Mouse (Mus musculus): ENCODE measurements around the gene Schip1. TPM values are rescaled to one million over a fixed set of nuclear protein-coding genes. Genes with fewer than 3 reads are reported as not detected.

The Schip1 gene
- polyA plus RNA-seq, 1 experiment from 2014 or later: 129 TPM

- H3K4me2 ChIP-seq: no peak overlapping the region
- no peaks in the 10 kb centered on the region for H3K9me3 ChIP-seq (replicated peaks)
- WGBS: 71% methylated on average over 4 of the region's 4 CpGs
- H3K9ac ChIP-seq: no peak overlapping the region
- no peaks in the 10 kb centered on the region for H3K27me3 ChIP-seq
- no peak overlapping the region for H3K27ac ChIP-seq
- H3K4me3 ChIP-seq: no peak overlapping the region
- ATAC-seq: no peak
- H3K36me3 ChIP-seq (ENCODE audit: poor library complexity, severe bottlenecking): no peaks in the 10 kb centered on the region
- peaks cover 37% of the 10 kb centered on the region for H3K4me1 ChIP-seq
Observed at GRCm38 (mm10) chr3:68570319-68570718, 505.7 kb downstream of the Schip1 start.

GRCm38 (mm10) chr3:68572249-68573225 lies 507.9 kb downstream of the Schip1 start:
- peak; percentile 93 for ATAC-seq
- Histone ChIP-seq H3K4me2 (peak overlapping the region; percentile 63), H3K27me3 (no peaks in the 10 kb centered on the region), H3K36me3 (ENCODE audit: poor library complexity, severe bottlenecking) (no peaks in the 10 kb centered on the region), H3K9me3 (replicated peaks) (no peaks in the 10 kb centered on the region), H3K27ac (peak overlapping the region; percentile 98), H3K9ac (peak overlapping the region; percentile 70), H3K4me3 (peak overlapping the region; percentile 48), H3K4me1 (peaks cover 55% of the 10 kb centered on the region)
- 2% methylated on average over 28 of the region's 28 CpGs for WGBS

- peaks cover 57% of the 10 kb centered on the region for H3K4me1 ChIP-seq
- 48% methylated on average over 3 of the region's 3 CpGs for WGBS
- H3K4me2 ChIP-seq: peak overlapping the region; percentile 63
- H3K27me3 ChIP-seq: no peaks in the 10 kb centered on the region
- no peak for ATAC-seq
- H3K36me3 ChIP-seq (ENCODE audit: poor library complexity, severe bottlenecking): no peaks in the 10 kb centered on the region
- H3K27ac ChIP-seq: peak overlapping the region; percentile 98
- H3K9me3 ChIP-seq (replicated peaks): no peaks in the 10 kb centered on the region
- H3K9ac ChIP-seq: peak overlapping the region; percentile 70
- H3K4me3 ChIP-seq: peak overlapping the region; percentile 48
Observed at GRCm38 (mm10) chr3:68573226-68573624, 508.6 kb downstream of the Schip1 start.

- 34% methylated on average over 8 of the region's 8 CpGs for WGBS
- peak overlapping the region; percentile 63 for H3K4me2 ChIP-seq
- H3K4me3 ChIP-seq: peak overlapping the region; percentile 48
- no peaks in the 10 kb centered on the region for H3K36me3 ChIP-seq (ENCODE audit: poor library complexity, severe bottlenecking)
- no peaks in the 10 kb centered on the region for H3K27me3 ChIP-seq
- no peak for ATAC-seq
- no peak overlapping the region for H3K27ac ChIP-seq
- no peaks in the 10 kb centered on the region for H3K9me3 ChIP-seq (replicated peaks)
- H3K4me1 ChIP-seq: peaks cover 66% of the 10 kb centered on the region
- H3K9ac ChIP-seq: peak overlapping the region; percentile 70
Observed at GRCm38 (mm10) chr3:68574097-68574496, 509.5 kb downstream of the Schip1 start.

GRCm38 (mm10) chr3:68574565-68574964 lies 510.0 kb downstream of the Schip1 start:
- Histone ChIP-seq H3K9ac (peak overlapping the region; percentile 49), H3K27ac (no peak overlapping the region), H3K36me3 (ENCODE audit: poor library complexity, severe bottlenecking) (no peaks in the 10 kb centered on the region), H3K9me3 (replicated peaks) (no peaks in the 10 kb centered on the region), H3K4me1 (peaks cover 70% of the 10 kb centered on the region), H3K27me3 (no peaks in the 10 kb centered on the region), H3K4me2 (peak overlapping the region; percentile 63), H3K4me3 (peak overlapping the region; percentile 48)
- ATAC-seq: no peak
- WGBS: 45% methylated on average over 8 of the region's 8 CpGs

GRCm38 (mm10) chr3:68575636-68576340 lies 511.2 kb downstream of the Schip1 start:
- WGBS: 41% methylated on average over 10 of the region's 10 CpGs
- Histone ChIP-seq H3K27me3 (no peaks in the 10 kb centered on the region), H3K36me3 (ENCODE audit: poor library complexity, severe bottlenecking) (no peaks in the 10 kb centered on the region), H3K4me1 (peaks cover 81% of the 10 kb centered on the region), H3K9ac (no peak overlapping the region), H3K4me3 (no peak overlapping the region), H3K9me3 (replicated peaks) (no peaks in the 10 kb centered on the region), H3K27ac (peak overlapping the region; percentile 65), H3K4me2 (peak overlapping the region; percentile 63)
- ATAC-seq: no peak

- Histone ChIP-seq H3K4me1 (peaks cover 80% of the 10 kb centered on the region), H3K27me3 (no peaks in the 10 kb centered on the region), H3K4me2 (peak overlapping the region; percentile 63), H3K36me3 (ENCODE audit: poor library complexity, severe bottlenecking) (no peaks in the 10 kb centered on the region), H3K9me3 (replicated peaks) (no peaks in the 10 kb centered on the region), H3K9ac (peak overlapping the region; percentile 36; the same call in 1 of the 2 replicates), H3K27ac (peak overlapping the region; percentile 65), H3K4me3 (0 out of 2 replicates have a peak overlapping the region, but pooled peaks have one; percentile 1)
- peak; percentile 14 for ATAC-seq
- 6% methylated on average over 7 of the region's 7 CpGs for WGBS
Observed at GRCm38 (mm10) chr3:68576431-68576830, 511.8 kb downstream of the Schip1 start.

GRCm38 (mm10) chr3:68576948-68577347 lies 512.3 kb downstream of the Schip1 start:
- Histone ChIP-seq H3K27ac (peak overlapping the region; percentile 65), H3K9ac (peak overlapping the region; percentile 36; the same call in 1 of the 2 replicates), H3K4me3 (0 out of 2 replicates have a peak overlapping the region, but pooled peaks have one; percentile 1), H3K9me3 (replicated peaks) (no peaks in the 10 kb centered on the region), H3K4me2 (peak overlapping the region; percentile 63), H3K27me3 (no peaks in the 10 kb centered on the region), H3K4me1 (peaks cover 83% of the 10 kb centered on the region), H3K36me3 (ENCODE audit: poor library complexity, severe bottlenecking) (no peaks in the 10 kb centered on the region)
- WGBS: 58% methylated on average over 5 of the region's 5 CpGs
- no peak for ATAC-seq

- Histone ChIP-seq H3K36me3 (ENCODE audit: poor library complexity, severe bottlenecking) (no peaks in the 10 kb centered on the region), H3K9ac (no peak overlapping the region; the same call in 1 of the 2 replicates), H3K4me2 (no peak overlapping the region), H3K4me3 (no peak overlapping the region), H3K27me3 (no peaks in the 10 kb centered on the region), H3K4me1 (peaks cover 83% of the 10 kb centered on the region), H3K27ac (no peak overlapping the region; the same call in 1 of the 2 replicates), H3K9me3 (replicated peaks) (no peaks in the 10 kb centered on the region)
- WGBS: 68% methylated on average over 13 of the region's 13 CpGs
- ATAC-seq: no peak
Observed at GRCm38 (mm10) chr3:68581591-68581990, 517.0 kb downstream of the Schip1 start.

GRCm38 (mm10) chr3:68582103-68582740 lies 517.6 kb downstream of the Schip1 start:
- 0 out of 2 replicates have a peak, but pooled peaks have one; percentile 3 for ATAC-seq
- H3K4me2 ChIP-seq: peak overlapping the region; percentile 48
- no peak overlapping the region for H3K9ac ChIP-seq
- H3K27ac ChIP-seq: peak overlapping the region; percentile 84
- 64% methylated on average over 12 of the region's 12 CpGs for WGBS
- no peak overlapping the region for H3K4me3 ChIP-seq
- H3K4me1 ChIP-seq: peaks cover 83% of the 10 kb centered on the region
- H3K36me3 ChIP-seq (ENCODE audit: poor library complexity, severe bottlenecking): no peaks in the 10 kb centered on the region
- no peaks in the 10 kb centered on the region for H3K27me3 ChIP-seq
- H3K9me3 ChIP-seq (replicated peaks): no peaks in the 10 kb centered on the region

GRCm38 (mm10) chr3:68583031-68583693 lies 518.6 kb downstream of the Schip1 start:
- WGBS: 6% methylated on average over 14 of the region's 14 CpGs
- Histone ChIP-seq H3K4me3 (0 out of 2 replicates have a peak overlapping the region, but pooled peaks have one; percentile 3), H3K36me3 (ENCODE audit: poor library complexity, severe bottlenecking) (no peaks in the 10 kb centered on the region), H3K4me1 (peaks cover 88% of the 10 kb centered on the region), H3K27me3 (no peaks in the 10 kb centered on the region), H3K9me3 (replicated peaks) (no peaks in the 10 kb centered on the region), H3K27ac (peak overlapping the region; percentile 84), H3K9ac (peak overlapping the region; percentile 45), H3K4me2 (peak overlapping the region; percentile 48)
- no peak for ATAC-seq

Data from forebrain, embryonic 13.5 days (tissue).